Mouse (Mus musculus) left cerebral cortex, adult 11 months (tissue): ENCODE results near the gene Gemin6.
"Not testable (repeated sequence)": the region's sequence is repeated elsewhere in the genome, so short reads cannot be mapped to it uniquely, and the experiment has no call there.

ENCODE experiments used
- DNase-seq: peaks from one replicate; pipeline ENCODE4 v3.0.0; 2022; ENCODE audit warnings: low spot score

The Gemin6 gene

GRCm38 (mm10) chr17:80234376-80234775 is 10.1 kb downstream of the Gemin6 start:
- no peak for DNase-seq

GRCm38 (mm10) chr17:80235477-80235876 is 11.2 kb downstream of the Gemin6 start:
- no peak for DNase-seq

GRCm38 (mm10) chr17:80236805-80237204 is 12.6 kb downstream of the Gemin6 start:
- no peak for DNase-seq

GRCm38 (mm10) chr17:80237475-80237874 is 13.2 kb downstream of the Gemin6 start:
- no peak for DNase-seq

GRCm38 (mm10) chr17:80241594-80241993 is 17.4 kb downstream of the Gemin6 start:
- no peak for DNase-seq

GRCm38 (mm10) chr17:80243116-80243515 is 18.9 kb downstream of the Gemin6 start:
- DNase-seq = no peak

GRCm38 (mm10) chr17:80252757-80253525 is 28.7 kb downstream of the Gemin6 start:
- no peak for DNase-seq

- no peak for DNase-seq
Observed at GRCm38 (mm10) chr17:80254421-80254820, 30.2 kb downstream of the Gemin6 start.

- DNase-seq = no peak
Observed at GRCm38 (mm10) chr17:80255208-80255607, 31.0 kb downstream of the Gemin6 start.

- DNase-seq = no peak
Observed at GRCm38 (mm10) chr17:80267065-80267464, 42.8 kb downstream of the Gemin6 start.

- no peak for DNase-seq
Observed at GRCm38 (mm10) chr17:80268151-80268550, 43.9 kb downstream of the Gemin6 start.

- not testable (repeated sequence) for DNase-seq
Observed at GRCm38 (mm10) chr17:80270622-80271021, 46.4 kb downstream of the Gemin6 start.
